Mouse (Mus musculus) liver, postnatal 0 days (tissue): ENCODE measurements at regions not wholly inside any gene's neighbourhood (a gene's known extent, or its start where the extent isn't known, plus 50 kb on each side); places are given as distances from the start of the nearest gene placed in this dataset.

Source experiments
- ATAC-seq: fragments of 200-750 bp; cut with Nextera tagmentation; 2 replicates; pipeline ENCODE4 v1.8.0; 2017; ENCODE audit warnings: mild to moderate bottlenecking, moderate library complexity
- DNase-seq: peaks from one replicate; pipeline ENCODE4 v3.0.0-alpha.2; 2016
- H3K27ac ChIP-seq: fragments of 300-500 bp; sonication (generic); 2 replicates; pipeline ENCODE4 v1.5.1; 2014; ENCODE audit warnings: antibody characterized with exemption, moderate library complexity, mild to moderate bottlenecking, low read depth
- H3K27me3 ChIP-seq: fragments of 300-500 bp; sonication (generic); 2 replicates; pipeline ENCODE4 v1.6.1; 2014; ENCODE audit warnings: low read length, control low read depth, mixed read lengths; ENCODE audit not compliant: insufficient read depth
- H3K36me3 ChIP-seq: fragments of 300-500 bp; sonication (generic); replicated peaks from 2 replicates; pipeline ENCODE4 v1.6.1; 2014; ENCODE audit warnings: mild to moderate bottlenecking, control low read depth, low read length, moderate library complexity, mixed read lengths; ENCODE audit not compliant: insufficient read depth
- H3K4me1 ChIP-seq: fragments of 300-500 bp; sonication (generic); 2 replicates; pipeline ENCODE4 v1.6.1; 2014; ENCODE audit warnings: antibody characterized with exemption, mild to moderate bottlenecking, control low read depth; ENCODE audit not compliant: insufficient read depth
- H3K4me2 ChIP-seq: fragments of 300-500 bp; sonication (generic); 2 replicates; pipeline ENCODE4 v1.6.1; 2014; ENCODE audit warnings: low read depth, mild to moderate bottlenecking, low read length, moderate library complexity, mixed read lengths
- H3K4me3 ChIP-seq: fragments of 300-500 bp; sonication (generic); 2 replicates; pipeline ENCODE4 v1.5.1; 2014; ENCODE audit warnings: low read depth, low read length
- H3K9ac ChIP-seq: fragments of 300-500 bp; sonication (generic); replicated peaks from 2 replicates; pipeline ENCODE4 v1.6.1; 2014; ENCODE audit warnings: mild to moderate bottlenecking, moderate library complexity
- H3K9me3 ChIP-seq: fragments of 300-500 bp; sonication (generic); 2 replicates; pipeline ENCODE4 v1.6.1; 2016; ENCODE audit warnings: mild to moderate bottlenecking, control low read depth, low read length, mixed read lengths
- CTCF ChIP-seq: sonication (generic); IDR thresholded peaks from 2 replicates; pipeline ENCODE4 v1.5.1; 2016; ENCODE audit warnings: antibody characterized with exemption, low read depth
- EP300 ChIP-seq: IDR thresholded peaks from 2 replicates; pipeline ENCODE4 v1.6.1; 2016; ENCODE audit warnings: antibody characterized with exemption, low read depth, mild to moderate bottlenecking
- WGBS: fragments of 180-500 bp; shearing (Covaris S2); extraction: QIAGEN DNeasy Blood & Tissue Kit; methylation state at CpG from one replicate; pipeline ENCODE4 v1.1.7; 2014; ENCODE audit not compliant: insufficient replicate concordance; 5-methylcytosine and 5-hydroxymethylcytosine counted together

DNA sequence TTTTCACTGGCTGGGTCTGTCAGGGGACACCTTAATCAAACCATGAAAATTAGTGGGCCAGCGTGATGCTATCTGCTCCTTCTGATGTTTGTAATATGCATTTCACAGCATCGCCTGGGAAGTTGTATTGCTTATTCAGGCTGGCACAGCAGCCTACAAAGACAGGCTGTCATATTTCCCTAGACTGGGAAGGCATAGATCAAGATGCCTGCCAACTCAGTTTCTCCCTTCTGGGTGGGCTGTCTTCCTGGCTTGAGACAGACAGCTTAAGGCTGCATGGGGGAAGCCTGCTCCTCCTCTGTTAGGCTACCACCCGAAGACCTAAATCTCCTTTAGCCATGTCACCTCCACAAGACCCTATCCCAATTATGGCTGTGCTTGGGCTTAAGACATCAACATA is 101.8 kb downstream of the Trim29 start:
- H3K36me3 ChIP-seq, result no peaks in the 10 kb centered on the region
- no peak overlapping the region for H3K9ac ChIP-seq
- no peak overlapping the region for H3K4me2 ChIP-seq
- H3K4me1 ChIP-seq, result no peaks in the 10 kb centered on the region
- no peak overlapping the region for H3K4me3 ChIP-seq
- TF ChIP-seq CTCF, result no peak
- no peak for TF ChIP-seq EP300
- no peaks in the 10 kb centered on the region for H3K9me3 ChIP-seq
- no peak for ATAC-seq
- DNase-seq, result no peak
- H3K27ac ChIP-seq, result no peak overlapping the region
- no peaks in the 10 kb centered on the region for H3K27me3 ChIP-seq
- 83% methylated on average over 3 of the region's 3 CpGs for WGBS

DNA sequence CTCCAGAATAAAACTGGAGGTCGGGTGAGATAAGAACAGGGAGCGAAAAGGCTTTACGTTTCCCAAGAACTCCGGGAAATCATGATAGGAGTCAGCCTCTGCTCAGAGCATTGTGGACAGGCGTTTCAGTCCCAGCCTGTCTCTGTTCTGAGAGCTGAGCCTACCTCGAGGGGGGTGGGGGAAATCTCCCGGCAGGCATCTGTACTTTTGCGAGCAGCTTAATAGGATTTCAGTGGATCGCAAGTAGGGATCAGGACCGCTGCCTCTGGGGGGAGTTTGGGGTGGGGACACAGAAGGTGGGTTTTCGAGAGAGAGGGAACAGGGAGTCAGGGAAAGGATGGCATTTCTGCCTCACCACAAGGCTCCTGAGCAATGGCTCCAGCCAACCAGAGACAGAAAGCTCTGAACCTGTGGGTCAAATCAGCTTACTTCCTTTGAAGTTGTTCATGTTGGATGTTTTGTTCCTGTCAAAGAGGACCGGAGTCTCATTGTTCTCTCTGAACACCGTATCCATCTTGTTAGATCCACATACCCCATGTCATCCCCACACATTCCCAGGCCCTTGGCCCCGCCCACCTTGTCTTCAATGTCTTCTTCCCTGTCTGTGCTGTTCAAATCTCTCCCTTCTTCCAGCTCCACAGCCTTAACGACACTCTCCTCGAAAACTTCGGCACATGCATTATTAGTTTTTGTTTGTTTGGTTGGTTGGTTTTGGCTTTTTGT is 109.5 kb downstream of the Trim29 start:
- H3K36me3 ChIP-seq, result no peaks in the 10 kb centered on the region
- no peak for ATAC-seq
- H3K9ac ChIP-seq, result no peak overlapping the region
- no peak overlapping the region for H3K4me2 ChIP-seq
- no peak for TF ChIP-seq EP300
- no peak for TF ChIP-seq CTCF
- 30% methylated on average over 17 of the region's 17 CpGs for WGBS
- H3K27ac ChIP-seq, result no peak overlapping the region
- H3K9me3 ChIP-seq, result no peaks in the 10 kb centered on the region
- no peaks in the 10 kb centered on the region for H3K27me3 ChIP-seq
- no peaks in the 10 kb centered on the region for H3K4me1 ChIP-seq
- H3K4me3 ChIP-seq, result no peak overlapping the region
- no peak for DNase-seq

DNA sequence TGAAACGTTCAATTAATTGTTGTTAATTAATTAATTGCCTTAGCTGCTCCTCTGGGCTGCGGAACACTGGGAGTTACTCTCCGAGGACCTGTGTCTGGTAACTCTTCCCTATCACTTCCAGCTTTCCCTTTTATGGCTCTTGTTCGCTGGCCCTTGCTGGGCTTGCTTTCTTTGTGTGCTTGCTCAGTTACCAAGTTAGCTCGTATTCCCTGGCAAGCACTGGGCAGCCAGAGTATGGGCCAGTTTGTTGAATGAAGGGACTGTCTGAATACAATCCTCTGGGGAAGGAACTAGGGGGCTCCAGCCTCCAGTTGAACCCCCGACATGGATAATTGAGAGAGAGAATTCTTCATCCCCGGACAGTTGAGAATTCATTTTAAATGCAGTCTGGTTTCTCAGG is 116.4 kb downstream of the Trim29 start:
- DNase-seq, result no peak
- WGBS, result 51% methylated on average over 7 of the region's 7 CpGs
- H3K27me3 ChIP-seq, result no peaks in the 10 kb centered on the region
- H3K27ac ChIP-seq, result no peak overlapping the region
- ATAC-seq, result no peak
- H3K4me3 ChIP-seq, result no peak overlapping the region
- no peaks in the 10 kb centered on the region for H3K36me3 ChIP-seq
- no peak overlapping the region for H3K9ac ChIP-seq
- H3K4me1 ChIP-seq, result no peaks in the 10 kb centered on the region
- H3K4me2 ChIP-seq, result no peak overlapping the region
- TF ChIP-seq CTCF (no peak), EP300 (no peak)
- no peaks in the 10 kb centered on the region for H3K9me3 ChIP-seq

DNA sequence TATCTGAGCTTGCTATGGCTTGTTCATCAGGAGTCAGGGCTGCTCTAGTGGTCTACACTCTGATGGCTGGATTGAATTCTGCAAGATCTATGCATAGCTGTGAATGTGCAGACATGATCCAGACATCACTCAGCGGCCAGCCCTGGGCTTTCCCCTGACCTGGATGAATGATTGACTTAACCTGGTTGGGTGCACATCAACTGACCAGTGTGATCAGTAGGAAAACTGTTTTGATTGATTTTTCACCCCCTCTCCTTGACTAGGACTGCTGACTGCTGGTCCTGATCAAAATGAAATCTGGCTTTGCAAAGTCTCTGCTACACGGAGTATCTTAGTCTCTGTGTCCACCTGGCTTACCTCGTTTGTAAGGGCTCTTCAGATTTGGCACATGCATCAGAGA is 123.3 kb downstream of the Trim29 start:
- Histone ChIP-seq H3K27ac (no peak overlapping the region), H3K9ac (no peak overlapping the region), H3K36me3 (no peaks in the 10 kb centered on the region), H3K9me3 (no peaks in the 10 kb centered on the region), H3K4me2 (no peak overlapping the region), H3K27me3 (no peaks in the 10 kb centered on the region), H3K4me3 (no peak overlapping the region), H3K4me1 (no peaks in the 10 kb centered on the region)
- DNase-seq, result peak; percentile 24
- WGBS, result 53% methylated on average over 3 of the region's 3 CpGs
- no peak for TF ChIP-seq EP300
- TF ChIP-seq CTCF, result no peak
- ATAC-seq, result peak; percentile 61; the same call in 1 of the 2 replicates

DNA sequence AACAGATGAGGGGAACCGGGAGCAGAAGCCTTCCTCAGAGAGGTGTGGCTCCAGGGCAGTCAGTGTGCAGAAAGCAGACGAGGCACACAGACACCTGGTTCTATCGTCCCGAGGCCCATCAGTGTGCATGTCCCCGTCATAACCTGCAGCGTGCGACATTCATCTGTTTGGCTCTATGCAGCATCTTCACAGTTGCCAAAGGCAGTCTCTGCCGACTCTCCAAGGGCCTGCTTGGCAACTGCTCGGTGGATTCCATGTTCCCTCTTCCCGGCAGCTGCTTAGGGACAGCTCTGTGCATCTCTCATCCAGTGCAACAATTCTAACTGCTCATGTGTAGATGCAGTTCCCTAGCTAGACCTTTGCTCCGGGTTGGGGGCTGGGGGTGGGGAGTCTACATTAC is 127.8 kb downstream of the Trim29 start:
- WGBS, result 80% methylated on average over 11 of the region's 11 CpGs
- DNase-seq (no peak), ATAC-seq (no peak)
- TF ChIP-seq EP300 (no peak), CTCF (no peak)
- H3K27me3 ChIP-seq, result no peaks in the 10 kb centered on the region
- H3K9me3 ChIP-seq, result no peaks in the 10 kb centered on the region
- H3K4me3 ChIP-seq, result no peak overlapping the region
- H3K4me1 ChIP-seq, result no peaks in the 10 kb centered on the region
- H3K27ac ChIP-seq, result no peak overlapping the region
- no peak overlapping the region for H3K9ac ChIP-seq
- no peak overlapping the region for H3K4me2 ChIP-seq
- H3K36me3 ChIP-seq, result no peaks in the 10 kb centered on the region

DNA sequence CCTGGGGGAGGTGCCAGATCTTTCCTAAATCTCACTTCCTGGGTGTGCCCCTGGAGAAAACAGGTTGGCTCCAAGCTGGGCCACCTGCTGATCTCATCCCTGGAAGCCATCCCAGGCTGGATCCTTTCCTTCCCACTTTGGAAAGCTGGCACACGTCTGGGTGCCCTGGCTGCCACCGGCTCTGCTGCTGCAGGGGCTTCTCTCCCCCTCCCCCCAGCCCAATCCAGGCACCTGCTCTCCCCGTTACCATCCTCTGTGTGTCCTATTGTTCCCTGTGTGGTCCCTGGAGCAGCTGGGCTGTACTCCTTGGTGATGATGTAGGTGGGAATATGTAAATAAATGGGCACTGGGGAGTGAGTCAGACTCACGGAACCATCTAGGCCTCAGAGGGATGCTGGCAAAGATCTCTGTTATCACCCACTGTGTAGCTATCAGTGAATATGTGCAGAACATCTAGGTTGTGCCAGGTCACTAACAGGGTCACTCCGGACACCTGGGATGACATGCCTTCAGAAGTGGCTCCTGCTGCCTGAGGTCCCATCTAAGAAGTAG is 130.4 kb downstream of the Trim29 start:
- WGBS, result 61% methylated on average over 5 of the region's 5 CpGs
- ATAC-seq, result no peak

DNA sequence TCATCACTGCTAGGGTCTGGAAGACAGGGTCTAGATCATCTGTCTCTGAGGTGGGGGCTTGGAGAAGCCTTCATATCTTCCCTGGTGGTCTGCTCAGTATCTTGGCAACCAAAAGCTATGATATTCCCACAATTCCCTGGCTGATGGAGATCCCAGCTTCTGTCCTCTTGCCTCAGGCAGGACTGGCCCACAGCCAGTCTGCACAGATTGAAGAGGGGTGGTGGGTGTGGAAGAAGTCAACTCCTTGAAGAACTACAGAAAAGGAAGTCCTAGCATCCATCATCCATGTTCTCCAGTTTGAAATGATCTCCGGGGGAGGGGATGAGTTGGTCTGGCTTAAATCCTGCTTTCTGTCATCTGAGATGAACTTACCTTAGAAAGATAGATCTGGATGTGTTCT is 134.8 kb downstream of the Trim29 start:
- no peaks in the 10 kb centered on the region for H3K4me1 ChIP-seq
- TF ChIP-seq CTCF, result no peak
- no peak for TF ChIP-seq EP300
- ATAC-seq, result no peak
- no peaks in the 10 kb centered on the region for H3K36me3 ChIP-seq
- H3K4me2 ChIP-seq, result no peak overlapping the region
- no peaks in the 10 kb centered on the region for H3K9me3 ChIP-seq
- no peak overlapping the region for H3K27ac ChIP-seq
- DNase-seq, result no peak
- no peaks in the 10 kb centered on the region for H3K27me3 ChIP-seq
- 79% methylated on average over 1 of the region's 1 CpGs for WGBS
- H3K9ac ChIP-seq, result no peak overlapping the region
- no peak overlapping the region for H3K4me3 ChIP-seq

More for the DNA sequence above, 130.4 kb downstream of the Trim29 start:
- H3K36me3 ChIP-seq, result no peaks in the 10 kb centered on the region
- no peaks in the 10 kb centered on the region for H3K9me3 ChIP-seq
- H3K4me2 ChIP-seq, result no peak overlapping the region
- no peak overlapping the region for H3K27ac ChIP-seq
- no peak for DNase-seq
- H3K4me1 ChIP-seq, result no peaks in the 10 kb centered on the region
- H3K9ac ChIP-seq, result no peak overlapping the region
- no peak for TF ChIP-seq CTCF
- no peak for TF ChIP-seq EP300
- no peak overlapping the region for H3K4me3 ChIP-seq
- no peaks in the 10 kb centered on the region for H3K27me3 ChIP-seq
